Mouse (Mus musculus) gonadal fat pad, adult 2 months (tissue): Measurements from ENCODE around the gene Accsl. TPM values are rescaled to one million over a fixed set of nuclear protein-coding genes. Genes with fewer than 3 reads are reported as not detected.

Source experiments
- DNase-seq: peaks from one replicate; pipeline ENCODE4 v3.0.0-alpha.2; 2012; ENCODE audit warnings: low read depth
- polyA plus RNA-seq: library from polyadenylated mRNA; depleted of rRNA; stranded (reverse); fragments of >200 nt; gene quantifications from 2 replicates; pipeline ENCODE4 v1.2.3, GENCODE M21; 2012; rRNA removed

Gene Accsl
- polyA plus RNA-seq, 1 experiment: 0.43 TPM

- DNase-seq: no peak
Observed at GRCm38 (mm10) chr2:93809931-93810330, 59.0 kb downstream of the Accsl start.

DNA sequence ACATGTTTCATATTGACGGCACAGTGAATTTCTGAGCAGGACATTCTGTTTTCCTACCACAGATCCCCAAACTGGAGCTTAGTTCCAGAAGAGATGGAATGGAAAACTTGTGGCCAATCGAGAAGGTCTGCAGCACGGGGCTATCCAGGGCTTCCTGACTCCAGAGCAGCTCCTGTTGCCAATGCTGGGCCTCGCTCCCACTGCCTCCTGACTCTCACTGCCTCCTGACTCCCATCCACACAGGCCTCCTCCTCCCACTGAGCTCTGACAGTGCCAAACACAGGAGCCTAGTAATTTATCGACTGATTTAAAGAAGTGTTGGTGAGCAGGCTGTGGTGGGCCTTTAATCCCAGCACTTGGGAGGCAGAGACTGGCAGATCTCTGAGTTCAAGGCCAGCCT lies 60.9 kb downstream of the Accsl start:
- DNase-seq: no peak

DNA sequence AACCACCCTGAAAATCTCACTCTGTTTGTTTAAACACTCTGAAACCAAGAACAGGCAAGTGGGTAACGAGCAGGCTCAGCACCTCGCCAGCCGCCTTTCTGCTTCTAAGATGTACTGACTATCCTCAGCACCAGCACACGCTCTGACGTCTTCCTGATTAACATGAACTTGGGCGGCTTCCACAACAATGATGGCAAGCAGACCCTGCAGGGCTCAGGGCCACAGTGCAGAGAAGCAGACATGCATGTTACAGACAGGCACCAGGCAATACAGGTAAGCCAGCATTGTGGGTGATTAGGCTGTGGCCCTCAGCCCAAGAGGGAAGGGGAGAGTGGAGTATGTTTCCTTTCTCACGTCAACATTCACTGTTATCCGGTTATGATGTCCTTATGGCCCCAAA lies 61.5 kb downstream of the Accsl start:
- no peak for DNase-seq

DNA sequence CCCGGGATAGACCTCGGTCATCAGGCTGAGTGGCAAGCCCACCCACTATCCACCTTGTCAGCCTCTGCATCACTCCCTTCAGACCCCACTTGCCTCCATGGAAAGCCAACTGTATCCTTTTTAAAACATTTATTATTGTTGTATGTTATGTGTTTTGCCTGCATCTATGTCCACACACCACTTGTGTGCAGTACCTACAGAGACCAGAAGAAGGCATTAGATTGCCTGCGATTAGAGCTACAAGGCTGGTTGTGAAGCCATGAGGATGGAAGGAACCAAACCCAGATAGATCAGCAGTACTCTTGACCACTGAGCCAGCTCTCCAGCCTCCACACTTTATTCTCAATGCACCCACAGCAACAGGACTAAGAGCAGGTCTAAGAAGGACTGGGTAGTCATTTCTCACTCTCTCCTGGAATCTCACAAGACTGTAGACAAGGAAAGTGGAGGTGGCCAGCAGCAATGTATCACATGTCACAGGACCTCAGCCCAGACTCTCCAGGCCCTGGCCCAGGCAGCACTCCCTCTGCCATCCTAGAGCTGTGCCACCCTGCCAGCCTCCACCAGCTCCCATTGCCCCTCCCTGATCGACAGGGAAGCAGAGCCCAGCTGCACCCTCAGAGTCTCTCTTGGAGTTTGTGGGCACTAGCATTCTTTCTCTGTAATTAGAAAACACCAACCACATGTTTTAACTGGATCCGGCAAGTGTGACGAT lies 62.3 kb downstream of the Accsl start:
- DNase-seq: no peak

DNA sequence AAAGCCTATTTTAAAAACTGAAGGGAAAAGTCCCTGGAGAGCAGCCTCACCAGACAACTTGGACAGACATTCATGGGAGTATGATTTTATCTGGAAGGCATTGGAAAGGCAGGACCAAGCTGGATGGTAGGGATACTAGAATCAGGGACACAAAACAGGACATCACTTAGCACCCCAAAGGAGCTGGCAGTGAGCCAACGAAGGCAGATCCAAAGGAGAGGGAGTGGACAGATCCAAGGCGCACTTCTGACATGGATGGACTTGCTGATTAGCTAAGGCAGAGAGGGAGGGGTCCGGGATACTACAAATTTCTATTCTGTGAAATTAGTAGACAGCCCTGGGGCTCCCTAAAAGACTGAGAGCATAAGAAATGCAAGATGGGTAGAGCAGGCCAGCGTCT lies 63.4 kb downstream of the Accsl start:
- DNase-seq: no peak

Other genes starting within 250 kb of the Accsl start
- gene Alx4, start 226.8 kb downstream of the Accsl start, polyA plus RNA-seq: 0.39 and 0.47 TPM in 2 replicates
- gene Ext2, start 46.6 kb downstream of the Accsl start, polyA plus RNA-seq: 42.5 and 52.4 TPM in 2 replicates
- 13.2 and 22.0 TPM in 2 replicates for gene Accs, start 19.2 kb downstream of the Accsl start, polyA plus RNA-seq
- 7.1 and 9.6 TPM in 2 replicates for gene Gm13889, start 88.0 kb upstream of the Accsl start, polyA plus RNA-seq
- gene Gm27027, start 127.2 kb upstream of the Accsl start, polyA plus RNA-seq: not detected in 2 replicates
- 50.4 and 68.7 TPM in 2 replicates for gene Alkbh3, start 141.7 kb upstream of the Accsl start, polyA plus RNA-seq